Mouse (Mus musculus) stomach, embryonic 14.5 days (tissue): Measurements from ENCODE around the gene Sh3pxd2a. TPM values are rescaled to one million over a fixed set of nuclear protein-coding genes. Genes with fewer than 3 reads are reported as not detected.

Experiments used
- ATAC-seq: fragments of 200-750 bp; cut with Nextera tagmentation; 2 replicates; pipeline ENCODE4 v1.8.0; 2017; ENCODE audit warnings: low read depth, moderate TSS enrichment; ENCODE audit not compliant: insufficient number of reproducible peaks, insufficient read depth, low FRiP score
- H3K27ac ChIP-seq: fragments of 300-500 bp; sonication (generic); 2 replicates; pipeline ENCODE4 v1.5.1; 2014; ENCODE audit warnings: mild to moderate bottlenecking, low read length, moderate library complexity, mixed read lengths
- H3K27me3 ChIP-seq: fragments of 300-500 bp; sonication (generic); 2 replicates; pipeline ENCODE4 v1.6.1; 2014; ENCODE audit warnings: low read length, control low read depth, mixed read lengths; ENCODE audit not compliant: control insufficient read depth, insufficient read depth
- H3K36me3 ChIP-seq: fragments of 300-500 bp; sonication (generic); 2 replicates; pipeline ENCODE4 v1.6.1; 2014; ENCODE audit warnings: mild to moderate bottlenecking, control low read depth, low read length, moderate library complexity, mixed read lengths; ENCODE audit not compliant: control insufficient read depth, insufficient read depth
- H3K4me1 ChIP-seq: fragments of 300-500 bp; sonication (generic); 2 replicates; pipeline ENCODE4 v1.6.1; 2014; ENCODE audit warnings: low read length, control low read depth, mixed read lengths; ENCODE audit not compliant: control insufficient read depth, insufficient read depth
- H3K4me2 ChIP-seq: fragments of 300-500 bp; sonication (generic); replicated peaks from 2 replicates; pipeline ENCODE4 v1.6.1; 2014; ENCODE audit warnings: low read depth, low read length, control low read depth
- H3K4me3 ChIP-seq: fragments of 300-500 bp; sonication (generic); 2 replicates; pipeline ENCODE4 v1.5.1; 2014; ENCODE audit warnings: low read depth, low read length, control low read depth
- H3K9ac ChIP-seq: fragments of 300-500 bp; sonication (generic); replicated peaks from 2 replicates; pipeline ENCODE4 v1.6.1; 2014; ENCODE audit warnings: low read depth, mild to moderate bottlenecking, control low read depth, low read length, moderate library complexity, mixed read lengths
- H3K9me3 ChIP-seq: fragments of 300-500 bp; sonication (generic); 2 replicates; pipeline ENCODE4 v1.6.1; 2016; ENCODE audit warnings: low read depth, low read length, control low read depth; ENCODE audit not compliant: control insufficient read depth
- WGBS: fragments of 180-500 bp; shearing (Covaris S2); extraction: QIAGEN DNeasy Blood & Tissue Kit; methylation state at CpG from one replicate; pipeline ENCODE4 v1.1.7; 2014; 5-methylcytosine and 5-hydroxymethylcytosine counted together
- polyA plus RNA-seq: library from polyadenylated mRNA; unstranded; fragments of >200 nt; fragmentation: Nextera tagmentation; extraction: Ambion mirVana; gene quantifications from 2 replicates; pipeline ENCODE4 v1.2.1, GENCODE M21; 2014

The Sh3pxd2a gene
- polyA plus RNA-seq, 1 experiment from 2014 or later, result 13.7 TPM

DNA sequence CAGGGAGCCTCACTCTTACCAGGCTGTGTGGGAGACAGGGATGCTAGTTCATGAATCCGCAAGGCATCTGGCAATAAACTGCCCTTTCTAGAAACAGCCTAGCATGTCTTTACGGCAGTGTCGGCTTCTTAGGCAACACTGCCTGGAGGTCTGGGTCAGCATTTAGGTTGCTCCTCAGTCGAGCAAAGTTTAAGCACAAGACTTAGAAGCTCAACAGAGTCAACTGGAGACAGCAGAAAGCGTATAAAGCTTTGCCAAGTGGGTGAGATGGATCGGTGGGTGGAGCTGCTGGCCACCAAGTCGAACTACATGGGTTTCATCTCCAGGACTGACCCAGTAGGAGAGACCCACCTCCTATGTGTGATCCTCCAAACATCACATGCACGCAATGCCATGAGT, 157.3 kb downstream of the Sh3pxd2a start:
- Histone ChIP-seq H3K4me2 (no peak overlapping the region), H3K27me3 (no peaks in the 10 kb centered on the region), H3K9ac (no peak overlapping the region), H3K4me3 (no peak overlapping the region), H3K4me1 (peaks cover 23% of the 10 kb centered on the region), H3K9me3 (no peaks in the 10 kb centered on the region), H3K27ac (no peak overlapping the region), H3K36me3 (peaks cover 18% of the 10 kb centered on the region; the same call in 1 of the 2 replicates)
- ATAC-seq, result no peak
- WGBS, result 87% methylated on average over 8 of the region's 8 CpGs

DNA sequence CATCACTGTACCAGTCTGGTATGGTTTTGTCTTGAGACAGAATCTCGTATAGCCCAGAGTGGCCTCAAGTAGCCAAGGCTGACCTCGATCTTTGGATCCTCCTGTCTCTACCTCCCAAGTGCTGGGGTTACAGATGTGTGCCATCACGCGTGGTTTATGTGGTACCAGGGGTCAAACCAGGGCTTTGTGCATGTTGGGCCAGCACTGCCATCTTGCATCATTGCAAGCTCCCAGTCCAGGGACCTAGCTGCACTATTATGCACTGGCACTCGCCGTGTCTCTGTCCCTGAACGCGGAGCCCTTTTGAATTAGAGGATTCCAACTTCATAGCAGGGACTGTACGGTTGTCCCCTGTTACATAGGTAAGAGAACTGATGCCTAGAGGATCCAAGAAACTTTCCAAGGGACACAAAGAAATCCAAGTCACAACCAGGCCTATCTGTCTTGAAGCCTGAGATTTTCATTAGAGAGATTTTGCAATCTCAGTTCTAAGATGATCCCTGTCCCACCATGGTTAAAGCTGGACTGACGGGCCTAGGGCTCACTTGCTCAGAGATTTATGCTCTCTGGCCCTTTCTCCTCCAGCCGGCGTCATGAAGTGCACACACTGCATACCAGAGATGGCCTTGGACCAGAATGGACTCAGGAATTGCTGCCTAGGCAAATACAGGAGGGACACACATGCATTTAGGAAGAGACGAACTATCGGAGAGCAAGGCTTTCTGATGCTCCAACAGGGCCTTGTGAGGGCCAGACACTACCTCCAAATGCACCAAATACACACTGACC, 157.9 kb downstream of the Sh3pxd2a start:
- Histone ChIP-seq H3K27ac (no peak overlapping the region), H3K9ac (no peak overlapping the region), H3K9me3 (no peaks in the 10 kb centered on the region), H3K4me3 (no peak overlapping the region), H3K27me3 (no peaks in the 10 kb centered on the region), H3K4me2 (no peak overlapping the region), H3K36me3 (peaks cover 14% of the 10 kb centered on the region; the same call in 1 of the 2 replicates), H3K4me1 (peaks cover 28% of the 10 kb centered on the region)
- 84% methylated on average over 14 of the region's 14 CpGs for WGBS
- no peak for ATAC-seq

DNA sequence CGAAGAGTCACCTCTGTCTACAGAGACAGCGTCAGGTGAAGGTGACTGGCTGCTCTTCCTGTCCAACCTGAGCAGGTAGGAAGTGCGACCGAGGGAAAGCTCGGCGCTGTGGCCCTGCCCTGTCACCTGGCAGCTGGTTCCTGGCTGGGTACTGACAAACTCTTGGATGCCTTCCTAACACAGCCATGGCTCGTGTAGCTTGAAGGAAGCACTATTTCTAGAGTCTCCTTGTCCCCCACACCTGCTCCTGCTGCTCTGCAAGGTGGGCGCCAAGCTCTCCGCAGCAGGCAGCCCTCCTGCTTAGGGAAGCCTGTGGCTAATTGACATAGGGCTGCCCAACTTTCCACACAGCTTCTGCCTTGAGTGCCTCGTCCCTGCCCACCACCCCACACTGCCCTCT, 158.8 kb downstream of the Sh3pxd2a start:
- no peak overlapping the region for H3K9ac ChIP-seq
- H3K9me3 ChIP-seq, result no peaks in the 10 kb centered on the region
- no peaks in the 10 kb centered on the region for H3K27me3 ChIP-seq
- peaks cover 34% of the 10 kb centered on the region for H3K4me1 ChIP-seq
- no peak overlapping the region for H3K4me3 ChIP-seq
- 85% methylated on average over 10 of the region's 10 CpGs for WGBS
- ATAC-seq, result no peak
- no peak overlapping the region for H3K4me2 ChIP-seq
- H3K36me3 ChIP-seq, result peaks cover 14% of the 10 kb centered on the region; the same call in 1 of the 2 replicates
- H3K27ac ChIP-seq, result no peak overlapping the region

DNA sequence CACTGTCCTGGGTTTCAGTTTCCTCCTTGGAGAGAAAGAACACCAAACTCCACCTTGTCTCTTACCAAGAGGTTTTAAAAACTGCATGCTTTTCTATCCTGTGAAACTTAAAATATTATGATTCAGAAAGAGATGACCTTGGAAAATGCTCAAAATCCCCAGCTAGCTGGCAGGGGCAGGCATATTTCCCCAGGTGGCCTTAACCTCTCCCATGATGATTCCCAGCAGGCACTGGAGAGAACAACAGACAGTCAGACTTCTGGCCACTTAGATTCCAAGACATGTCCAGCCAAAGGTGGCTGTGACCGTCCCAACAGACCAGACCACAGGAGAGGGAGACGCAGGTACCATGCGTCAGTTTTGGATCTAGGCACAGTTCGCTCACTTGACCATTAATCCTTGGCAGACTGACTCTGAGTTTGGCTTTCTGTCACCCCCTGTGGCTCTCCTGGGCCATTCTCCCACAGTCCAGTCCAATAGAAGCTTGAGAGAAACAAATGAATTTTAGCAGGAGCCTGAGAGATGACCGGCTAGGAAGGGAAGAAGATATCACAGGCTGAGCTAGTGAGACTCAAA, 159.9 kb downstream of the Sh3pxd2a start:
- no peak for ATAC-seq
- H3K4me1 ChIP-seq, result peaks cover 32% of the 10 kb centered on the region
- H3K4me3 ChIP-seq, result no peak overlapping the region
- H3K4me2 ChIP-seq, result no peak overlapping the region
- 88% methylated on average over 5 of the region's 5 CpGs for WGBS
- H3K36me3 ChIP-seq, result peaks cover 5% of the 10 kb centered on the region; the same call in 1 of the 2 replicates
- H3K27ac ChIP-seq, result no peak overlapping the region
- H3K27me3 ChIP-seq, result no peaks in the 10 kb centered on the region
- no peaks in the 10 kb centered on the region for H3K9me3 ChIP-seq
- no peak overlapping the region for H3K9ac ChIP-seq

DNA sequence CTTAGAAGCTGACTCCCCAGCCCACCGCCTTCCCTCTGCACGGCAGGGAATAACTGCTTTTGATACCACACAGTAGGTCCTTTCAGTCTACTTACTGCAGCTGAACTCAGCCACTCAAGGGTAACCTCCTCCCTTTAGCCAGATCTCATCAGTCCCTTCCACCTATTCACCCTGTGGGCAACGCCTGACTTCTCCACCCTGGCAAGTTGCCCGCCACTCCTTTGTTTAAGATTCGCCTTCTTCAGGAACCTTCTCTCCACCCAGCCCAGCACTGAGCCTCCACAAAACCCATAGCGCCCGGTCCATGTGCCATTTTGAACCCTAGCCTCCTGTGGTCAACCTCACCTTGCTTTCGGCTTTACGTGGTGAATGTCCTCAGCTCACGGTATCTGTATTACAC, 161.1 kb downstream of the Sh3pxd2a start:
- 86% methylated on average over 10 of the region's 10 CpGs for WGBS
- H3K9ac ChIP-seq, result no peak overlapping the region
- ATAC-seq, result no peak

DNA sequence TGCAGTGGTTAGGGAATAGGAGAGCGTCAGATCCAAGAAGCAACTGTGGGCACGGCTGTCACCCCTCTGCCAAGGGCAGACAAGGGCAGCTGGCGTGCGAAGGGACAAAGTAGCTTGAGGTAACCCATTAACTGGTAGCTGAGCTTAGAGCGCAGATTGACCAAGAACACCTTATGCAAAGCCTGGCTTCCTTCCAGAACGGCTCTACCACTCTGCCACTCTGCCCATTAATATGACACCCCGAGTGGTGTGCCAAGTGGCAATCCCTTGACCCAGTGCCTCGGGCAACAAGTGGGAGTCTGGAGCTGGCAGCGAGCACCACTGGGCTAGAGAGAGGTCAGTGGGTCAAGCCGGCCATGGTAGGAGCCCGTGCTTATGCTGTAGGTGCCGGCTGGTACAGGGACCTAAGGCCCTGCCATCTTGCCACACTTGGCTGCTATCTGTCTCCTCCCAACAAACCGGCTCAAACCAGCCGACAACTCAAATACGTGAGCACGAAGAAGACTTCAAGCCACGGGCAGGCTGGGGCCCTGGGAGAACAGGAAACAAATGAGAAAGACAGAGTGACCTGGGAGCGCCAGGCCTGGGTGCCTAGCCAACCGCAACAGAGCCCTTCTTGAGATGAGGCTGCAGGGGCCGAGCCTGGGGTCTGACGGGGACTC, 161.9 kb downstream of the Sh3pxd2a start:
- ATAC-seq, result peak; percentile 30; the same call in 1 of the 2 replicates
- Histone ChIP-seq H3K27me3 (no peaks in the 10 kb centered on the region), H3K4me3 (no peak overlapping the region), H3K36me3 (peaks cover 5% of the 10 kb centered on the region; the same call in 1 of the 2 replicates), H3K4me1 (peaks cover 29% of the 10 kb centered on the region), H3K9me3 (no peaks in the 10 kb centered on the region), H3K4me2 (peak overlapping the region; percentile 26; the same call in 1 of the 2 replicates), H3K9ac (no peak overlapping the region), H3K27ac (peak overlapping the region; percentile 78)
- 56% methylated on average over 21 of the region's 21 CpGs for WGBS

More for the DNA sequence above, 161.1 kb downstream of the Sh3pxd2a start:
- Histone ChIP-seq H3K9me3 (no peaks in the 10 kb centered on the region), H3K27me3 (no peaks in the 10 kb centered on the region), H3K4me1 (peaks cover 29% of the 10 kb centered on the region), H3K4me2 (no peak overlapping the region), H3K4me3 (no peak overlapping the region), H3K27ac (no peak overlapping the region; the same call in 1 of the 2 replicates), H3K36me3 (peaks cover 2% of the 10 kb centered on the region; the same call in 1 of the 2 replicates)

DNA sequence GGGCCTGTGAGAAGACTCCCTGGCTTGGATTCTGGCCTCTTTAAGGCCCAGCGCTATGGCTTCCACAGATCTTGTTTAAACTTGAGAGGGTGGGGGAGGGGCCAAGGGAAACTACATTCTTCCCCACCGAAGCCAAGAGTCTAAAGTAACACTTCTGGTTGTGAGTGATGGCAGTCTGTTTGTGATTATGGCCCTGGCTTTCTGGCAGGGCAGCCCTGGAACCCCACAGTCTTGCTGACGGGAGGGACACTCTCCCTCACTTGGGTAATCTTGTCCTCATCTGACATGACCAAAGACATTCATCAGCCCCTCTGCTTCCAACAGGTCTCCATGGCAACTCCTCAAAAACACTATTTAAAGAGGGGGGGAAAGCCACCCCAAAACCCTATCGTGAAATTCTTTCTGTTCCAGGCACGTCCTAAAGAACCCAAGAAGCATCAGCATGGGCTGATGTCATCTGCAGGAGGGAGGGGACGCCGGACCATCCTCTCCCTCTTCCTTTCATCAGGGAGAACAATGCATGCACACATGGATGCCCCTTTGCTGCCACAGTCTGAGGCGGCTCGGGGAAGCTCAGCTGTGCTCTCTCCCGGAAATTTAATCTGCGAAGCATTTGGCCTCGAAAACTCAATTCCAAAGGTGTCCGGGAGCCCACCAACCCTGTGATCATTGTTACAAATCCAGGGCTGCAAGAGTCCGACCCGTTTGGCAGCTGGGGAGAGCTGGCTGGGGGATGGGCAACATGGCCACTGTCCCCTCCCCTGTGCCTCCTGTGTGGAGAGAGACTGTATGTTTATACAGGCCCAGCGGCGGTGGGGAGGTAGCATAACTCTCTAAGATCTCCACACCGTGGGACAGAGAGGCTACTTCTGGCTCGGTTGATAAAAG, 162.7 kb downstream of the Sh3pxd2a start:
- Histone ChIP-seq H3K4me1 (peaks cover 29% of the 10 kb centered on the region), H3K36me3 (peaks cover 7% of the 10 kb centered on the region; the same call in 1 of the 2 replicates), H3K9ac (no peak overlapping the region), H3K4me2 (peak overlapping the region; percentile 26; the same call in 1 of the 2 replicates), H3K9me3 (no peaks in the 10 kb centered on the region), H3K27ac (peak overlapping the region; percentile 78), H3K4me3 (no peak overlapping the region), H3K27me3 (no peaks in the 10 kb centered on the region)
- WGBS, result 9% methylated on average over 19 of the region's 19 CpGs
- peak; percentile 46; the same call in 1 of the 2 replicates for ATAC-seq
